20 mouse cellular contexts compared by ENCODE assay signal in the genomic region with DNA sequence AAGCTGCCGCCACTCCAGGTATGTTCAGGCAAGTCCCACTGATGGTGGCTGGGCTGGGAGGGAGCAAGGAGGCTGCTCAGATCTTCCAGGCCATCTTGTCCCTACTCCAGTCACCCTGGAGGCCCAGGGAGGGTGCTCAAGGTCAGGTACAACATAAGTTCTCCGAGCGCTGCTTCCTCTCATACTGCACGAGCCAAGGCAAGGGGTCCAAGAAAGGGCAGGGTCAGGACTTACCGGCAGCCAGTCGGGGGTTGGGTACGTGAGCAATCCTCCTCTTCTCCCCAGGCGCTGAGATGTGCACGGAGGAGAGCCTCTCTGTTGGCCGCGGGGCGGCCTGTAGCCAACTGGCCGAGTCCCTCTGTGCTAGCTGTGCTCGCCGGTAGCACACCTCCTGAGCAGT. TPM values are rescaled to one million over a fixed set of nuclear protein-coding genes. Genes with fewer than 3 reads are reported as not detected.
"Had no signal": no experiment of that assay in that cellular context is flagged by ENCODE, and none has a peak within 500 bp of the region (broad histone marks: within the 10 kb centered on the region; RNA-seq: fewer than 3 reads in every experiment).

No protein-coding gene starts in this region.

- H3K4me2 ChIP-seq: midbrain, embryonic 15.5 days; neural tube, embryonic 12.5 days had no signal

- DNase-seq: kidney, adult 8-10 months; kidney, postnatal 25 days; lung, adult 2 months; lung, postnatal 36 days; retina, postnatal 1 day; right cerebral cortex, postnatal 4 days; spleen, adult 18-20 months; thymus, postnatal 14 days had no signal

- H3K4me3 ChIP-seq: left cerebral cortex, adult 2 months; limb, embryonic 10.5 days; midbrain, embryonic 10.5 days; midbrain, embryonic 15.5 days; neural tube, embryonic 12.5 days had no signal

- H3K27ac ChIP-seq: left cerebral cortex, adult 2 months; limb, embryonic 10.5 days; midbrain, embryonic 15.5 days; neural tube, embryonic 12.5 days had no signal

- ATAC-seq: intestine, postnatal 0 days; lung, postnatal 0 days; midbrain, embryonic 15.5 days had no signal

- H3K4me1 ChIP-seq: limb, embryonic 10.5 days; neural tube, embryonic 12.5 days had no signal

- H3K27me3 ChIP-seq: midbrain, embryonic 15.5 days; neural tube, embryonic 12.5 days had no signal

- H3K9me3 ChIP-seq: limb, embryonic 10.5 days; midbrain, embryonic 10.5 days; midbrain, embryonic 15.5 days; neural tube, embryonic 12.5 days had no signal

- H3K9ac ChIP-seq: midbrain, embryonic 15.5 days; neural tube, embryonic 12.5 days had no signal

RNA-seq across cellular contexts. Expression of gene Atp8b3, which starts 8.6 kb away (rescaled TPM):
- total RNA-seq: megakaryocyte progenitor cell, adult 5-6 weeks had no signal

RNA-seq across cellular contexts. Expression of gene Onecut3, which starts 52.9 kb away (rescaled TPM):
- total RNA-seq: layer of hippocampus, postnatal 25 days; left cerebral cortex, adult 2 months; left cerebral cortex, postnatal 14 days; megakaryocyte progenitor cell, adult 5-6 weeks; monocyte, adult 5-6 weeks had no signal
- polyA plus RNA-seq: kidney, embryonic 16.5 days; limb, embryonic 10.5 days; lung, adult 2 months; lung, postnatal 0 days had no signal
